Mouse (Mus musculus): Measurements from ENCODE around the gene Glrx5.

The Glrx5 gene

DNA sequence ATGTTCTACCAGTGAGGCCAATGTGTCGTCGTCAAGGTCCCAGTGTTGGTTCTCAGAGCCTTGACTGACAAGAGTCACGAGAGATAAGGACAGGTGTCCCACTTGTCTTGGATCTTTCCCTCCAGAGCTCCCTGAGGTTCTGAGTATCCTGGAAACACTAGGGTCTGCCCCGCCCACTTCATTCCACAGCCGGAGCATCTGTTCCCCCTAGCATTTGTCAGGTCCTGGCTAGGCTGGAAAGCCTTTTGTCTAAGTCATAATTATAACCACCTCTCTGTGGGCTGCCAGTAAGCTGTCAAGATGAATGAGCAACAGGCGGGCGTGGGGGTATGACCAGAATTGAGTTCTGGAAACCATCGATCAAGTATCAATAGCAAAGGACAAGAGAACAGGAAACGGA is 29.3 kb upstream of the Glrx5 start:
- in situ Hi-C loops (cut with MboI; ENCODE audit: unreplicated experiment in 2 of 2), result loop anchor here (10.0 to 25.0 kb wide), 3 partner anchors 248 to 1666 kb away; partner anchors contain the start of genes Dicer1 (in 1 of the 2) and Otub2 (in 1 of the 2)

DNA sequence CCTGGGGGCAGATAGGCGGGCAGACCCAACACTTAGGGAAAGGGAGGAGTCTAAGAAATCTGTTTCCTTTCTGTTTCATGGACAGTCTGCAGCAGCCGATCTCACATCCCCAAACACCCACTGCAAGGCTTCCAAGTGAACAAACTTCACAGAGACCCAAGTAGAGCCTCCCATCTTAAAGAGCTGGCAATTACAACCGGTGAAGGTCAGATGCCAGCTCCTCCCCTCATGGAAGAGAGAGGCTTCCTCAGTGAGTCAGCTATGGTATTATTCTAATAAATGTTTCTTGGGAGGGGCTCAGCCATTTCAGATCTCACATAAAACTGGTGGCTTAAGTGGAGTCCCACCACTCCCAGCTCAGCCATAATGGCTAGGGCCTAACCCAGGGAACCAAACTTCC is 28.8 kb upstream of the Glrx5 start:
- in situ Hi-C loops (cut with MboI; ENCODE audit: unreplicated experiment in 2 of 2), result loop anchor here (10.0 to 25.0 kb wide), 3 partner anchors 249 to 1666 kb away; partner anchors contain the start of genes Dicer1 (in 1 of the 2) and Otub2 (in 1 of the 2)

DNA sequence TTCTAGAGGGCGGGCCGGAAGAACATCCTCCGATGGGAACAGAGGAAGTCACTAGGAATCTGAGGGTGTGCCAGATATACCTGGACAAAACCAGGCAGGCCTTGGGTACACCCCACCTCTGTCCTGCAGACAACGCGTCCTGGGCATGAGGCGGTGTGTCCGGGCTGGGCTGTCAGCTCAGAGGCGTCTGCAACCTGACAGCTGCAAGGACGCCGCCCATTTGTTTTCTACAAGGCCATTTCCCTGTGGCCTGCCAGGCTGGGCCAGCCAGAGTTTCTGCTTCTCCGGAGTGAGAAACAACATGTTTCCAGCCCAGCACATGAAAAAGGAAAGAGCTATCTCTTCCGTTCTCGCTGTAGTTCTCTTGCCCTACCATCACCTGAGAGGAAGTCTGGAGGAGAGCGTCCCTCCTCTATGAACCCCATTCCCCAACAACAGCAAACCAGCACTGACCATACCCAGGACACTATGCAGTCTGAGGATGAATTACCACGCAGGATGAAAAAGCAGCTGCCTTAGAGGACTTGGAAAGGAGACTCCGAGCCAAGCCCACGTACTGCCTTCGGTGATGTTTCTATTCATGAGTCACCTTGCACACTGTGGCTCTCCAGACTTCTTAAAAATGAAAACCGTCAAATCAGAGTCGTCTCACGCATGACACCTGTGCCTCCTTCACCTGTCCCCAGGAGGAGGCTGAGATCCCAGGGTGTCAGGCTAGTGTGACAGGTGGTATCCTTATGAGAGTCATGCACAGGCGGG is 27.4 kb upstream of the Glrx5 start:
- in situ Hi-C loops (cut with MboI; ENCODE audit: unreplicated experiment in 2 of 2), result loop anchor here (10.0 to 25.0 kb wide), 3 partner anchors 250 to 1668 kb away; partner anchors contain the start of genes Dicer1 (in 1 of the 2) and Otub2 (in 1 of the 2)

DNA sequence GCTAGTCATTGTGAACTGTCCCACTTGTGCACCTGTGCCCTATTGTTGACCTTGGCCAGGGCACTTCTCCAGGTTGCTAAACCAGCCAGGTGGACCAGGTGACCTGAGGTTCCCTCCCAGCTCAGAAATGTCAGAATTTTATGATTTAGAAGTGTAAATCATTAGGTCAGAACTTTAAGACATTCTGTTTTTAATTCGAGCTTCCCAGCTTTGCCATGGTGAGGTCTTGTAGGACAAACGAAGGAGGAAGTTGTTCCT is 26.8 kb upstream of the Glrx5 start:
- in situ Hi-C loops (cut with MboI; ENCODE audit: unreplicated experiment in 2 of 2), result loop anchor here (10.0 to 25.0 kb wide), 3 partner anchors 251 to 1668 kb away; partner anchors contain the start of genes Dicer1 (in 1 of the 2) and Otub2 (in 1 of the 2)

DNA sequence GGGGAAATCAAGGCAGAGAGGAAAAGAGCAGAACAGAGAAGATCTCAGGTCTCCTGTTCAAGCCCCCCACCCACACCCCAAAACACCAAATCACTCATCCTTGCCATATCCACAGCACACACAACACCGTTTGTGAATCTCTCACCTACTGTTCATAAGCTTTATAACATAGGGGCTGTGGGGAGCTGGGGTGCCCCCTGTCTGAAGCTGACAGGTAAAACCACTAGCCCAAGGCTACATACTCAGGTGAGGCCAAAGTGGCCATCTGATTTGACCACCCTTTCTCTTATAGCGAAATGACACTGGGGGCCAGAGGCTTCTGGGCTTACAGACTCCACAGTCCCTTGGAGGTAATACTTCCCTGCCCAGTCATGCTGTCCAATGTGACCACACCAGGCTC is 24.3 kb upstream of the Glrx5 start:
- in situ Hi-C loops (cut with MboI; ENCODE audit: unreplicated experiment in 2 of 2), result loop anchor here (10.0 to 25.0 kb wide), 3 partner anchors 253 to 1671 kb away; partner anchors contain the start of genes Dicer1 (in 1 of the 2) and Otub2 (in 1 of the 2)

DNA sequence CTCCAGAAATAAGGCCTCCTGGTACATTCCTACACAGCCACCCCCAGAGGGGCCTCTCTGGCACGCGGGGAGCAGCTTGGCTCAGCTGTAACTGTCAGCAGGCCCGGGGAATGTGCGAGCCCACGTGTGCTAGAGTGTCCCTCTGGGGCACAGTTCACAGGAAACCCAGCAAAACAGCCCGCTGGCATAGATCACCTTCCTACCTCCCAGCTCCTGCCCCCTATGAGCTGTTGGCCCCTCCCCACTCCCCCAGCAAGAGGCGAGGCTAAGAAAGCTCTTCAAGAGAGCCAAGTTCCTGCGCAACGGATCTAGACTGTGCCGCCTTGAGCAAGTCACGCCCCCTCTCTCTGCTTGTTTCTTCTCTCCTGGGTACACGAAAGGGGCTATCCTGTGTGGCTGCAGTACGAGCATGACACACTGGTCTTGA is 23.7 kb upstream of the Glrx5 start:
- in situ Hi-C loops (cut with MboI; ENCODE audit: unreplicated experiment in 2 of 2), result loop anchor here (10.0 to 25.0 kb wide), 3 partner anchors 254 to 1671 kb away; partner anchors contain the start of genes Dicer1 (in 1 of the 2) and Otub2 (in 1 of the 2)

DNA sequence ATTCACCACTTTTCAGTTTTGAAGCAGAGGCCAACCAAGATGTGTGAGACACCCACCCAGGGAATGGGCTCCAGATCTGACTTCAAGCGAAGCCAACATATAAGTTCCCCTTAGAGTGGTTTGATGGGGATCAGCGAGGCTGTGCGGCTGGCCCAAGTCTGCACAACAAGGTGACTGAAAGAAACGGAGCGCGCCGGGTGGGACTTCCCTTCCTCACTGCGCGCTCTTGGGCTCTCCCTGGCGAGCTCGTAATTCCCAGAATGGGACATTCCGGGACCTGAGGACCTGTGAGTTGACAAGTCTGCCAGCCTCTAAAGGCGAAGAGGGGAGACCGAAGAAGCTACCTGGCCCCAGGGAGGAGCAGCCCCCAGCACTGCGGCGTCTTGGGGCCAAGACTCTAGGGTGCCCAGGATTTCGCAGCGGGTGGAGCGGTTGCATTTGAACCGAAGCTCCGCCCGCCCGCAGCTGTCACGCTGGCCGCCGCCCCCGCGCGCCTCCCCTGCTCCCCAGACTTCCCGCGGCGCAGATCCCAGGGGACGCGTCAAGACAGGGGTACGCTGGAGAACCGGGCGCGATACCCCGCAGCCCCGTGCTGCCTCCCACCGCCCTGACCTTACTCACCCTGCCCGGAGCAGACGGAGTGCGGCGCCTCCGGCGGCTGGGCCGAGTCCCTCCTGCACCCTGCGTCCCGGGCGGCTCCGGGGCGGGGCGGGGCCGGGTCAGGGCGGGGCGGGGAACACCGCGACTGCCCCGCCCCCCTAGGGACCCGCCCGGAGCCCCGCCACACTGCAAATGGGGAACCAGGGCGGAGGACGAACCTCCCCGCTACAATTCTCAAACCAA is 22.9 kb upstream of the Glrx5 start, which contains the start of gene Syne3:
Syne3 (minus strand) TSS at position 440 of the 843 bp plus-strand sequence.
- in situ Hi-C loops (cut with MboI; ENCODE audit: unreplicated experiment in 2 of 2), result loop anchor here (10.0 to 25.0 kb wide), 3 partner anchors 255 to 1672 kb away; partner anchors contain the start of genes Dicer1 (in 1 of the 2) and Otub2 (in 1 of the 2)

DNA sequence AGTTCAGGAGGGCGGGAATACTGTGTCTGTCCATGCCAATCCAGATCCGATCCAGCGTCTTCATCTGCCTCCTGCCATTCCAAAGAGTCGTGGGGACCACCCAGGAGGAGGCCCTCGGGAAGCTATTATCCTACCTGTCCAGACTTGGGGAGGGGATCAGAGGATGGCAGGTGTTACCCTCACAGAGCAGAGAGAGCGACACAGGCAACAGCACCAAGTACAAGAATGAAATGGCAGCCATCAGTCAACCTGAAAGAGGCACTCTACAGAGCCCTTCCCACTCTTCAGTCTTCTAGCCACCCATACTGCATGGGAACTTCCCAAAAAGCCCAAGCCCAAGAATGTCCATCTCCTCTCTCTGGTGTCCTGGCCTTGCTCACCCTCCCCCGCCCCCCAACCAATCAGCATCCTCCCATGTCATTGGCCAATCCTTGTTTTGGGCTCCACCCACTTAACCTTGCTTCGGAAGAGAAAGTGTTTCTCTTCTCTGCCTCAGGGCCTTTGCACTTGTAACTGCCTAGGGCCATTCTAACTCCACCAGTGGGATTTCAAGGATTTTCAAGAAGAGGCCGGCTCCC is 22.2 kb upstream of the Glrx5 start:
- in situ Hi-C loops (cut with MboI; ENCODE audit: unreplicated experiment in 2 of 2), result loop anchor here (25.0 kb wide), 2 partner anchors 1623 to 1673 kb away; partner anchors contain the start of gene Otub2 (in 1 of the 2)

DNA sequence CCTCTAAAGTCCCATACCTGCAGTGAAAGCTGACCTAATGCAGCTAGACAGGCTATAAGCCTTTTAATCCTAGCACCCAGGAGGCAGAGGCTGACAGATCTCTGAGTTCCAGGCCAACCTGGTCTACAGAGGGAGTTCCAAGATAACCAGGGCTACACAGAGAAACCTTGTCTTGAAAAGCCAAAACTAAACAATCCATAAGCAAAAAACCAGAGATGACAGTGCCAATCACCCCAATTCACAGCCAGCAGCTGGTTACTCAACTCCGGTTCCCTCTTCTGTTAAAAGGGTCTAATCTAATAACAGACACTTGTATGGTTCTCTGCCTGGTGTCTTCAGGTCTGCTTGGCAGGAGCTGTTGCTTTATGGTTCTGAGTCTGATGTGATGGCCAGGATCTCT is 20.9 kb upstream of the Glrx5 start:
- in situ Hi-C loops (cut with MboI; ENCODE audit: unreplicated experiment in 2 of 2), result loop anchor here (25.0 kb wide), 2 partner anchors 1624 to 1674 kb away; partner anchors contain the start of gene Otub2 (in 1 of the 2)

DNA sequence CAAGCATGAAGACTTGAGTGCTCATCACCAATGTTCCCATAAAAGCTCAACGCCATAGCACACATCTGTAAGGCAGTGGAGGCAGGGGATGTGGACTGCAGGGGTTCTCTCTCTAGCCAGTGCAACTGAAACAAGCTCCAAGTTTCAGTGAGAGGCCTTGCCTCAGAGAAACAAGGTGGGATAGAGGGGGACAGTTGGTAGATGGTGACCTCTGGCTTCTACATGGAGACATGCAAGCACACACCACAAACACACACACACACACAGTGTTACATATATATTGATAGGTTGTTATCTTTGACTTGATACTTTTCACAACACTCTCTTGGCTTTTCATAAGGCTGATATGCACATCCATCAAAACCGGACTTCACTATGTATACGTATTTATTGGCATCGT is 20.2 kb upstream of the Glrx5 start:
- in situ Hi-C loops (cut with MboI; ENCODE audit: unreplicated experiment in 2 of 2), result loop anchor here (25.0 kb wide), 2 partner anchors 1625 to 1675 kb away; partner anchors contain the start of gene Otub2 (in 1 of the 2)

DNA sequence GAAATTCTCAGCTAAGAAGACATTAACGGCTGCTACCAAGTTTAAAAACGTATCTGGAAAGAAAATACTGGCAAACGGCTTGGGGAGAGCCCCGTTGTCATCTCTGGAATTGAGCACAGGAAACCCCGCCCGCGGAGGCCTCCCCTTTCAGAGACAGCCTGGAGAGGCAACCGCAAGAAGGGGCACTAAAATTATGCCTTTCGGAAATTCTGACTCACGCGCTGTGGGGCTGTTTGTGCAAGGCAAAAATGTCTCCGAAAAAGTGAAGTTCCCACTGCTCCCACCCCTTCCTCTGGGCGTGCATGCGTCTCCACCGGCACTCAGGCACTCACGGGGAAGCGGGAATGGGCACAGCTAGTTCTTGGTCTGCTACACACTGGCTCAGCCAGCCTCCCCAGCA is 19.4 kb upstream of the Glrx5 start:
- in situ Hi-C loops (cut with MboI; ENCODE audit: unreplicated experiment in 2 of 2), result loop anchor here (25.0 kb wide), 2 partner anchors 1626 to 1676 kb away; partner anchors contain the start of gene Otub2 (in 1 of the 2)

DNA sequence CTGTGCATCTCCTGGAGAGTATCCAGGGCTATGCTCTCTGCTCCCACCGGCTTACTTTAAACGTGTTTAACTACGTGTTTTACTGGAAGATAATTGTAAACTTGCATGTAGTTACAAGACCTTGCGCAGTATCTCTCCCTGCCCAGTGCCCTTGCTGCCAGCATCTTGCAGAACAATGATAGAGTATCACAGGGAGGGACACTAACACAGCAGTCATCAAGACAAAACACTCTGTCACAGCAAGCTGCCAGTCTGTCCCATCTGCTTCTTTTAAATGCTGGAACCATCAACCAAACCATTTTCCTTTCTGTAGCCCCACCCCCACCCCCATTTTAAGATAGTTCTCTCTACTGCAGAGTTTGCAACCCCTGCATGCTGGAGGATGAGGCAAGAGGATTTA is 16.3 kb upstream of the Glrx5 start:
- in situ Hi-C loops (cut with MboI; ENCODE audit: unreplicated experiment in 2 of 2), result loop anchor here (5.0 to 25.0 kb wide), 3 partner anchors 264 to 1679 kb away; partner anchors contain the start of genes Dicer1 (in 1 of the 2) and Otub2 (in 1 of the 2)

DNA sequence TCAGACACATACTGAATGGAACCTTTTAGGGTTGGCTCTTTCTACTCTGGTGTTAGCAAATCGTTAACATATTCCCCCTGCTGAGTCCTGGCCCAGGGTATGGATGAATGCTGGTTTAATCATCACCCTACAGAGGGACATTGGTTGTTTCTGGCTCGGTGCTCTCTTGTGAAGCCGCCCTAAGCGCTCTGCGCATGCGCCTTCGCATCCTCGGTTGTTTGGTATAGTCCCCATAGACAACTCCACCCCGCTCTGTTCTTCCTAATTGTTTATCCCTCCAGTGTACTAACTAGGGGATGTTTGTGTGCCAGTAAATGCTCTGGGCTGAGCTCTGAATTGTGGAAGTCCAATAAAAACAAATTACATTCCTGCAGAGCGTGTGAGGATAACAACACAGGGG is 15.8 kb upstream of the Glrx5 start:
- in situ Hi-C loops (cut with MboI; ENCODE audit: unreplicated experiment in 2 of 2), result loop anchor here (5.0 to 25.0 kb wide), 3 partner anchors 264 to 1679 kb away; partner anchors contain the start of genes Dicer1 (in 1 of the 2) and Otub2 (in 1 of the 2)

DNA sequence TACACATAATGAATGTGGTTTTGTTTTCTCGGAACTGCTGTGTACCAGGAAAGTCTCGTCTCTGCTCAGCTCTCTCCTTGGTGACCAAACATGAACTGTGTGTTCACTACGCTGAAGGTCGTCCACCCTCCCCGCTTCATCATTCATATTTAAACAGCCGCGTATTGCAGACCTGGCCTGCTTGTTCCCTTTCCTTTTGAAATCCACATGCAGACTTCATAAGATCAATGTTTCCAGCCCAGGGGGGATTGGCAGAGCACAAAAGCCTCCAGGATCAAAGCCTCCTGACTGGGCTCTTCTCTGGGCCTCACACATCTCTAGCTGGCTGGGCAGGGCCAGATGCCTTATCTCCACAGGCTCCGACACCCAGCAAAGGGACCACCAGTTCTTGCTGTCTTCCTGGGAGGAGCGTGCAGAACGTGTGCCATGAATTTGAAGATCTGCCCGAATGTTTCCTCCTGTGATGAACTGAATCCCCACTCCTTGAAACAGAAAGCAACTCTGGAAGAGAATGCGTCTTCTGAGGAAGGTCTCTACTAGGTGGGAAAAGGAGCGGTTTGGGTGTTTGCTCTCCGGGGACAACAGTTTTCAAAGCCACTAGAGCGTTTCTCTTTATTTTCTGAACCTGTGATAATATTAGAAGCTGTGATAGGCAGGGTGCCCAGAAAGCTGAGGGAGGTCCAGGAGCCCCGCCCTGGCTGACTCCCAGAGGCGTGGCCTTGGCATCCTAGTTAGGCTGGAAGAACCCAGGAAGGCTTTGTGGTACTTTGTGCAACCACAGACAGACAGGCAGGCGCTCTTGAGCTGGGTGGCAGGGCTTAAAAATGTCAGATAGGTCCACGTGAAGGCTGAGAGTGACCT is 12.9 kb upstream of the Glrx5 start:
- in situ Hi-C loops (cut with MboI; ENCODE audit: unreplicated experiment in 2 of 2), result loop anchor here (5.0 to 25.0 kb wide), 4 partner anchors 267 to 1682 kb away; partner anchors contain the start of genes Dicer1 (in 1 of the 2) and Otub2 (in 1 of the 2)

DNA sequence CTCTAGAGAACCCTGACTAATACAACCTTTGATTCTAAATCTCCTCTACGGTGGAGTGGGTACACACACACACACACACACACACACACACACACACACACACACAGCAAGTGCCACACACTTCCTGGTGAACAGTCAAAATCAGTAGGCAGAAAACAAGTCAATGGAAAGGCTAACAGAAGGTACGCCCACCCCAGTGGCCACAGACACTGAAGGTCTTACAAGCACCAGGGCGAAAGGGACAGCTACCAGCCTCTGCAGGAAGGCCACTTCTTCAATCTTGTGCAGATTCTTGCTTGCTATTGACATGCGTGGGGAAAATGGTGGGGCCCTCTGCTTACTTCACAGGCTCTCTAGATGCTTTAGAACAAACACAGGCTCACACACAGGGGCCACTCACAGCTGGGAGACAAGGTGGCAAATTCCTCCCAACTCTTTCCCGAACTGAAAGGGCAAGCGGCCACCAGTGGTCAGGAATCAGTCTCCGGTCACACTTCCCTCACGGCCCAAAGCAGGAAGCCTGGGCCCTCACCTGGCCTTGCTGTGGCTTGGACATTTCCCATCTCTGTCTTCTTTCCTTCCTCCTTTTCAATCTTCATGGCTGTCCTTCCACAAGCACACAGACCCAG is 10.9 kb upstream of the Glrx5 start:
- in situ Hi-C loops (cut with MboI; ENCODE audit: unreplicated experiment in 2 of 2), result loop anchor here (10.0 to 25.0 kb wide), 3 partner anchors 277 to 1684 kb away; partner anchors contain the start of gene Otub2 (in 1 of the 2)

DNA sequence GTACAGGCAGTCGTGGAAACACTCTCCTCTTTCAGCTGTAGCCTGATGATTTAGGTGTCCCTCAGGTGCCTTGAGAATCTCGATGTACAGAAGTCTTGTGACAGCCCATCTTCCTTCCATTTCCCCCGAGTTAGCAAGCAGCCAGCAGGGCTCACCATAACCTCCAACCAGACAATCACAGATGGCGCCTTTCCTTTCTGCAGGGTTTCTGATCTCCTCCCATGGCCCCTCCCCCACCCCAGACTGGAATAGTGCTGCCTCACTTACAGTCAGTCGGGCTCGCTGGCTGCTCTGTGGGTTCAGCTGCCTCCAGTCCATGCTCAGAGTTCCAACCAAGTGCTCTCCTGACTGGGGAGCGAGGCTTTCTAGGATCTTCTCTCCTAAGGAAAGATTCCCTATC is 10.3 kb upstream of the Glrx5 start:
- in situ Hi-C loops (cut with MboI; ENCODE audit: unreplicated experiment in 2 of 2), result loop anchor here (10.0 to 25.0 kb wide), 3 partner anchors 277 to 1685 kb away; partner anchors contain the start of gene Otub2 (in 1 of the 2)

DNA sequence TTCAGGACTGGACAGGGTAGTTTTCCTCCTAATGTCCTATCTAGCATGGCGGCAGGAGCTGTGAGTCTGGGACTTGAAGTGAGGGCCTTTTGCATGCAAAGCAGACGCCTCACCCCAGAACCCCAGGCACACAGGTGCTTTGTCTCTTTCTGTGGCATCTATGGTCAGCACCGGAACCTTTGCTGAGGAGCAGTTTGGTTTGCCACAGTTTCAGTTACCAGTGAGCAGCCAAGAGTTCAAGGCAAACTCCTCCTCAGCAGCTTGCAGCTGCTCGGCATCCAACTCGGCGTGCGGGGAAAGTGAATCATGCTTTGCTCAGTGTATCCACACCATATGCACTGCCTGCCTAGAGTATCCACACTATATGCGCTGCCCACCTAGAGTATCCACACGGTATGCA is 9.7 kb upstream of the Glrx5 start:
- in situ Hi-C loops (cut with MboI; ENCODE audit: unreplicated experiment in 2 of 2), result loop anchor here (10.0 to 25.0 kb wide), 3 partner anchors 278 to 1685 kb away; partner anchors contain the start of gene Otub2 (in 1 of the 2)
